Mouse (Mus musculus) E14TG2a.4 (cell line): ENCODE results near the gene Kif26b.

Source experiments
- CTCF ChIP-seq: conservative IDR thresholded peaks from 2 replicates; pipeline ENCODE4 v1.5.1; 2014; ENCODE audit warnings: low read length
- NANOG ChIP-seq: IDR thresholded peaks from 2 replicates; pipeline ENCODE4 v1.6.1; 2014; ENCODE audit warnings: borderline replicate concordance, low read length, mixed read lengths

DNA sequence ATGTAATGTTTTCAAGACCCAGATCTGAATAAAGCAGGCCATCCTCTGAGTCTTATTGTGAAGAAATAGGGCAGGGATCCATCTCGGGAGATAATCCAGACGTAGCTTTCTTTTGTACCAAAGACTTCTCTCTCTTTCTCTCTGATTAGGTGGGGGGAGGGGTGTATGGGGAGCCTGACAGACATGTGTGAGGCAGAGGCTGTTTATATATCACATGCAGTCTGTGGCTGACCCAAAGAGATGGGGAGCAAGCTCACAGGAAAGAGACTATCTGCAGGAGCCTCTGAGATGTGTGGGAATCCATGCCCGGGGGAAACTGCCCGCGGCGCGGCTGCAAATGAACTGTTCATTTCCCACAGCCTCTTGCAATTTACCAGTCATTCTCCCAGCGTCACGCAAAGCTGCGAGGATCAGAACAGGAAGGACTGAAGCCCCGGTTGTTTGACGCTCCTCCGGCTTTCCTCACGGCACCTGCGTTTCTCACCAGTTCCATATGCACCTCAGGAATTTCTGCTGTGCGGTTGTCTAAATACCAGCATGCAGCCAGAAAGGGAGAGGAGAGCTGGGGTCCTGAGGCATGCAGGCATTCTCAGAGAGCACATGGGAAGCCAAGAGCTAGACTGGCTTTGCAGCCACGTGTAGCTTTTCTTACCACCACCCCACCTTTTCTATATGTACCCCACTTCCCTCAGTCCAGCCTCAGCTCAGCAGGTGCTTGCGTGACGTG, 105.6 kb downstream of the Kif26b start:
- TF ChIP-seq CTCF = no peak
- TF ChIP-seq NANOG = no peak
